Mouse (Mus musculus): ENCODE measurements at regions not wholly inside any gene's neighbourhood (a gene's known extent, or its start where the extent isn't known, plus 50 kb on each side); places are given as distances from the start of the nearest gene placed in this dataset.

- no peak for DNase-seq
These were observed 187.4 kb downstream of the Gpd2 start for GRCm38 (mm10) chr2:57424879-57425278.

- DNase-seq = no peak
These were observed 188.0 kb downstream of the Gpd2 start for GRCm38 (mm10) chr2:57425439-57425838.

GRCm38 (mm10) chr2:57450996-57451770, 213.7 kb downstream of the Gpd2 start:
- no peak for DNase-seq

GRCm38 (mm10) chr2:57453896-57454679, 216.7 kb downstream of the Gpd2 start:
- DNase-seq = no peak

- DNase-seq = no peak
These were observed 222.5 kb downstream of the Gpd2 start for GRCm38 (mm10) chr2:57459901-57460300.

- no peak for DNase-seq
These were observed 236.4 kb downstream of the Gpd2 start for GRCm38 (mm10) chr2:57473873-57474272.

- DNase-seq = no peak
These were observed 254.7 kb downstream of the Gpd2 start for GRCm38 (mm10) chr2:57492116-57492515.

- DNase-seq = no peak
These were observed 255.6 kb downstream of the Gpd2 start for GRCm38 (mm10) chr2:57492914-57493621.

- DNase-seq = no peak
These were observed 259.0 kb downstream of the Gpd2 start for GRCm38 (mm10) chr2:57496315-57496954.

GRCm38 (mm10) chr2:57497933-57498332, 260.5 kb downstream of the Gpd2 start:
- no peak for DNase-seq

GRCm38 (mm10) chr2:57504678-57505077, 267.2 kb downstream of the Gpd2 start:
- no peak for DNase-seq

GRCm38 (mm10) chr2:57522465-57522864, 285.0 kb downstream of the Gpd2 start:
- no peak for DNase-seq

GRCm38 (mm10) chr2:57522983-57523382, 285.5 kb downstream of the Gpd2 start:
- no peak for DNase-seq

GRCm38 (mm10) chr2:57527966-57528365, 290.5 kb downstream of the Gpd2 start:
- no peak for DNase-seq

GRCm38 (mm10) chr2:57539842-57540241, 302.4 kb downstream of the Gpd2 start:
- no peak for DNase-seq

- no peak for DNase-seq
These were observed 327.8 kb downstream of the Gpd2 start for GRCm38 (mm10) chr2:57565258-57565657.

GRCm38 (mm10) chr2:57566103-57566502, 328.7 kb downstream of the Gpd2 start:
- no peak for DNase-seq

- DNase-seq = no peak
These were observed 329.7 kb downstream of the Gpd2 start for GRCm38 (mm10) chr2:57567183-57567582.

GRCm38 (mm10) chr2:57587065-57587464, 349.6 kb downstream of the Gpd2 start:
- DNase-seq = no peak

- DNase-seq = no peak
These were observed 356.1 kb downstream of the Gpd2 start for GRCm38 (mm10) chr2:57593558-57593957.

GRCm38 (mm10) chr2:57597694-57598358, 360.4 kb downstream of the Gpd2 start:
- no peak for DNase-seq

- no peak for DNase-seq
These were observed 374.2 kb downstream of the Gpd2 start for GRCm38 (mm10) chr2:57611599-57611998.

All from liver (tissue).